Mouse (Mus musculus) left cerebral cortex, adult 2 months (tissue): Measurements from ENCODE around the gene Aqp8. TPM values are rescaled to one million over a fixed set of nuclear protein-coding genes. Genes with fewer than 3 reads are reported as not detected.

Experiments used
- DNase-seq, 2 experiments: peaks; one replicate each; pipeline ENCODE4 v3.0.0; 2021 to 2022; ENCODE audit warnings: low spot score in 2 of 2, mixed read lengths in 1 of 2; ENCODE audit errors: extremely low spot score in 1 of 2
- H3K27ac ChIP-seq: fragments of 200-600 bp; 2 replicates; pipeline ENCODE4 v1.8.1; 2022
- H3K4me3 ChIP-seq: fragments of 200-600 bp; 2 replicates; pipeline ENCODE4 v1.8.1; 2022
- CTCF ChIP-seq: fragments of 200-600 bp; IDR thresholded peaks from 2 replicates; pipeline ENCODE4 v1.8.1; 2022; ENCODE audit warnings: antibody characterized with exemption, mild to moderate bottlenecking, moderate library complexity
- intact Hi-C: fragments of 180-260 bp; cut with DNase I; formaldehyde crosslinking; loops from one replicate; pipeline ENCODE4 v1.15.1; 2025
- total RNA-seq, 2 experiments: library from RNA; stranded (reverse); gene quantifications; 2 replicates each; pipeline ENCODE4 v1.2.3; 2021

The Aqp8 gene
- total RNA-seq, 2 experiments from 2014 or later: not detected

GRCm38 (mm10) chr7:123449676-123450075 lies 12.4 kb upstream of the Aqp8 start:
- no peak overlapping the region for H3K4me3 ChIP-seq
- no peak overlapping the region for H3K27ac ChIP-seq
- intact Hi-C loops: no loop called here
- DNase-seq: no peak
- TF ChIP-seq CTCF: no peak

- intact Hi-C loops: no loop called here
- H3K27ac ChIP-seq: no peak overlapping the region
- H3K4me3 ChIP-seq: no peak overlapping the region
- TF ChIP-seq CTCF: no peak
- no peak for DNase-seq
Observed at GRCm38 (mm10) chr7:123450515-123450914, 11.6 kb upstream of the Aqp8 start.

GRCm38 (mm10) chr7:123452551-123452950 lies 9.5 kb upstream of the Aqp8 start:
- no peak overlapping the region for H3K4me3 ChIP-seq

GRCm38 (mm10) chr7:123453066-123453465 lies 9.0 kb upstream of the Aqp8 start:
- no peak for DNase-seq
- no peak for TF ChIP-seq CTCF
- intact Hi-C loops: no loop called here
- no peak overlapping the region for H3K4me3 ChIP-seq
- H3K27ac ChIP-seq: no peak overlapping the region

More at GRCm38 (mm10) chr7:123452551-123452950, 9.5 kb upstream of the Aqp8 start:
- DNase-seq: no peak
- no peak for TF ChIP-seq CTCF
- intact Hi-C loops: no loop called here
- H3K27ac ChIP-seq: no peak overlapping the region

GRCm38 (mm10) chr7:123455088-123455487 lies 7.0 kb upstream of the Aqp8 start:
- no peak overlapping the region for H3K4me3 ChIP-seq
- intact Hi-C loops: no loop called here
- H3K27ac ChIP-seq: no peak overlapping the region
- no peak for TF ChIP-seq CTCF
- no peak for DNase-seq

GRCm38 (mm10) chr7:123458309-123458708 lies 3.8 kb upstream of the Aqp8 start:
- no peak overlapping the region for H3K27ac ChIP-seq
- H3K4me3 ChIP-seq: no peak overlapping the region
- DNase-seq: no peak
- intact Hi-C loops: no loop called here
- TF ChIP-seq CTCF: no peak

- no peak for TF ChIP-seq CTCF
- intact Hi-C loops: no loop called here
Observed at GRCm38 (mm10) chr7:123459247-123459646, 2.8 kb upstream of the Aqp8 start.

GRCm38 (mm10) chr7:123461316-123461715 lies 775 bp upstream of the Aqp8 start:
- no peak overlapping the region for H3K27ac ChIP-seq
- intact Hi-C loops: loop anchor here (5.0 kb wide), 1 partner anchor 44 kb away; no protein-coding TSS in a partner anchor
- no peak for TF ChIP-seq CTCF
- DNase-seq: no peak
- no peak overlapping the region for H3K4me3 ChIP-seq

More at GRCm38 (mm10) chr7:123459247-123459646, 2.8 kb upstream of the Aqp8 start:
- Histone ChIP-seq H3K4me3 (no peak overlapping the region), H3K27ac (no peak overlapping the region)
- DNase-seq: no peak

GRCm38 (mm10) chr7:123463569-123463968 lies 1.5 kb downstream of the Aqp8 start:
- H3K4me3 ChIP-seq: no peak overlapping the region
- intact Hi-C loops: loop anchor here (5.0 kb wide), 1 partner anchor 46 kb away; no protein-coding TSS in a partner anchor
- H3K27ac ChIP-seq: no peak overlapping the region
- no peak for DNase-seq
- no peak for TF ChIP-seq CTCF

- Histone ChIP-seq H3K27ac (no peak overlapping the region), H3K4me3 (no peak overlapping the region)
- TF ChIP-seq CTCF: peak; percentile 88
- intact Hi-C loops: loop anchor here (1.0 to 5.0 kb wide), 4 partner anchors 67 to 519 kb away; no protein-coding TSS in a partner anchor
- peak; percentile 70 to 72 for DNase-seq
Observed at GRCm38 (mm10) chr7:123465692-123466387, 3.7 kb downstream of the Aqp8 start.

- H3K4me3 ChIP-seq: no peak overlapping the region
- intact Hi-C loops: loop anchor here (5.0 kb wide), 2 partner anchors 451 to 521 kb away; no protein-coding TSS in a partner anchor
Observed at GRCm38 (mm10) chr7:123467961-123468360, 5.9 kb downstream of the Aqp8 start.

GRCm38 (mm10) chr7:123487703-123488102 lies 25.6 kb downstream of the Aqp8 start:
- peak in 1 of 2 experiments; percentile 43 for DNase-seq
- intact Hi-C loops: no loop called here

More at GRCm38 (mm10) chr7:123467961-123468360, 5.9 kb downstream of the Aqp8 start:
- H3K27ac ChIP-seq: no peak overlapping the region
- DNase-seq: no peak
- no peak for TF ChIP-seq CTCF

More at GRCm38 (mm10) chr7:123487703-123488102, 25.6 kb downstream of the Aqp8 start:
- no peak overlapping the region for H3K27ac ChIP-seq
- TF ChIP-seq CTCF: no peak
- no peak overlapping the region for H3K4me3 ChIP-seq
